Comparison of ENCODE assay signal across 9 mouse cellular contexts in genomic region chr11:85831656-85832230, GRCm38 (mm10). TPM values are rescaled to one million over a fixed set of nuclear protein-coding genes. Genes with fewer than 3 reads are reported as not detected.
DNase-seq lines count a peak whose midpoint lies in the region; ATAC-seq and TF ChIP-seq lines count a peak whose summit lies in the region.
"Had no signal": no experiment of that assay in that cellular context is flagged by ENCODE, and none has a peak within 500 bp of the region (broad histone marks: within the 10 kb centered on the region; RNA-seq: fewer than 3 reads in every experiment).

No protein-coding gene starts in this region.

- ATAC-seq in hindbrain, embryonic 12.5 days (ENCODE audit: low FRiP score): no peak
- ATAC-seq in erythroid progenitor cell, adult 5-6 weeks (replicated peaks; ENCODE audit: low FRiP score, poor library complexity, severe bottlenecking): no peak

- peak overlapping the region; percentile 68 for H3K4me2 ChIP-seq in hindbrain, embryonic 12.5 days (replicated peaks)

- H3K4me3 ChIP-seq in E14TG2a.4 (replicated peaks; ENCODE audit: low read length): peak overlapping the region; percentile 79
- peak overlapping the region; percentile 49 for H3K4me3 ChIP-seq in hindbrain, embryonic 12.5 days

- H3K4me1 ChIP-seq in E14TG2a.4 (replicated peaks; ENCODE audit: low read depth, low read length): peaks cover 43% of the 10 kb centered on the region
- H3K4me1 ChIP-seq in hindbrain, embryonic 12.5 days: peaks cover 43% of the 10 kb centered on the region

- DNase-seq in R1 (ENCODE audit: low read depth, low spot score): peak; percentile 63
- peak; percentile 66 for DNase-seq in lung, postnatal 10 days
- DNase-seq in cerebellum, postnatal 36 days: no peak
- DNase-seq in left cerebral cortex, postnatal 4 days: no peak
- no peak for DNase-seq in c-Kit-positive CD71-positive TER-119-positive erythroid progenitor cells, embryonic 14.5 days (ENCODE audit: low spot score)

- H3K9ac ChIP-seq in hindbrain, embryonic 12.5 days: peak overlapping the region; percentile 44

- under 1% methylated on average over 33 of the region's 33 CpGs for WGBS in hindbrain, embryonic 12.5 days

- H3K9me3 ChIP-seq in E14TG2a.4 (ENCODE audit: low read length): no peaks in the 10 kb centered on the region
- H3K9me3 ChIP-seq in hindbrain, embryonic 12.5 days (replicated peaks): no peaks in the 10 kb centered on the region

- intact Hi-C loops in left cerebral cortex, postnatal 4 days (cut with DNase I): loop anchor here (5.0 kb wide), 1 partner anchor 359 kb away; no protein-coding TSS in a partner anchor

- peak overlapping the region; percentile 6; the same call in 1 of the 2 replicates for H3K27ac ChIP-seq in hindbrain, embryonic 12.5 days

- peaks cover 94% of the 10 kb centered on the region for H3K27me3 ChIP-seq in E14TG2a.4 (ENCODE audit: insufficient read depth, low read length)
- H3K27me3 ChIP-seq in hindbrain, embryonic 12.5 days: peaks cover 89% of the 10 kb centered on the region

- H3K36me3 ChIP-seq in E14TG2a.4 (ENCODE audit: insufficient read depth, low read length): no peaks in the 10 kb centered on the region
- no peaks in the 10 kb centered on the region for H3K36me3 ChIP-seq in hindbrain, embryonic 12.5 days

- no peak for TF ChIP-seq CTCF in E14TG2a.4 (conservative IDR thresholded peaks at IDR 0.05; ENCODE audit: low read length)

RNA-seq across cellular contexts. Expression of gene Tbx2, which starts 0.6 kb away (rescaled TPM):
- polyA plus RNA-seq in hindbrain, embryonic 12.5 days (2016; fragmentation: Nextera tagmentation; extraction: Ambion mirVana): 3.8 and 4.9 TPM in 2 replicates
- 1 to 10 TPM; 3.7 to 3.9 TPM for total RNA-seq in left cerebral cortex, postnatal 4 days (2021)
- 1.1 TPM in 1 of 2 replicates, not detected in the other for total RNA-seq in erythroid progenitor cell, adult 5-6 weeks (2015; ENCODE audit: low replicate concordance)
- 1.4 TPM in 1 of 2 replicates, not detected in the other for total RNA-seq in erythroid progenitor cell, adult 5-6 weeks (2017; ENCODE audit: low replicate concordance)

RNA-seq across cellular contexts. Expression of gene Gm11444, which starts 18.4 kb away (rescaled TPM):
- not detected in 2 replicates for polyA plus RNA-seq in hindbrain, embryonic 12.5 days (2016; fragmentation: Nextera tagmentation; extraction: Ambion mirVana)
- not detected for total RNA-seq in left cerebral cortex, postnatal 4 days (2021)
- not detected in 2 replicates for total RNA-seq in erythroid progenitor cell, adult 5-6 weeks (2015; ENCODE audit: low replicate concordance)
- not detected in 2 replicates for total RNA-seq in erythroid progenitor cell, adult 5-6 weeks (2017; ENCODE audit: low replicate concordance)
- polyA plus RNA-seq: large intestine, adult 2 months had no signal

RNA-seq across cellular contexts. Expression of gene Tbx4, which starts 54.5 kb away (rescaled TPM):
- polyA plus RNA-seq in hindbrain, embryonic 12.5 days (2016; fragmentation: Nextera tagmentation; extraction: Ambion mirVana): 0.57 and 0.94 TPM in 2 replicates
- under 1 TPM; 0.12 to 0.38 TPM for total RNA-seq in left cerebral cortex, postnatal 4 days (2021)
- not detected in 2 replicates for total RNA-seq in erythroid progenitor cell, adult 5-6 weeks (2015; ENCODE audit: low replicate concordance)
- total RNA-seq in erythroid progenitor cell, adult 5-6 weeks (2017; ENCODE audit: low replicate concordance): not detected in 2 replicates

Comparison
In these comparisons a context has a peak if more than half of its experiments do, and no peak if none do; other contexts are left out.
1. DNase-seq: peak in R1 (single experiment) and lung, postnatal 10 days (single experiment); none in cerebellum, postnatal 36 days (0 of 2), left cerebral cortex, postnatal 4 days (single experiment) and c-Kit-positive CD71-positive TER-119-positive erythroid progenitor cells, embryonic 14.5 days (single experiment).